Mouse (Mus musculus): ENCODE measurements at regions not wholly inside any gene's neighbourhood (a gene's known extent, or its start where the extent isn't known, plus 50 kb on each side); places are given as distances from the start of the nearest gene placed in this dataset.

GRCm38 (mm10) chr2:103893159-103893740, 64.5 kb upstream of the Lmo2 start:
- TF ChIP-seq USF1 (IDR thresholded peaks at IDR 0.05; ENCODE audit: low read depth) (no peak), CTCF (IDR thresholded peaks at IDR 0.05; ENCODE audit: control insufficient read depth, insufficient read depth, insufficient read length) (no peak), MYOD1 (IDR thresholded peaks at IDR 0.05; ENCODE audit: control insufficient read depth, insufficient read length, low read depth) (no peak), CEBPB (IDR thresholded peaks at IDR 0.05; ENCODE audit: low read depth) (no peak)

All from C2C12 (cell line).